Mouse (Mus musculus) erythroblast, embryonic 14.5 days (primary cell): Measurements from ENCODE around the gene Hist1h2af. TPM values are rescaled to one million over a fixed set of nuclear protein-coding genes. Genes with fewer than 3 reads are reported as not detected.
"Not testable (repeated sequence)": the region's sequence is repeated elsewhere in the genome, so short reads cannot be mapped to it uniquely, and the experiment has no call there.

ENCODE experiments used
- H3K27me3 ChIP-seq: 2 replicates; pipeline ENCODE4 v1.6.1; 2012; ENCODE audit warnings: inconsistent platforms; ENCODE audit not compliant: control insufficient read depth
- H3K36me3 ChIP-seq: 2 replicates; pipeline ENCODE4 v1.6.1; 2012; ENCODE audit warnings: mild to moderate bottlenecking, inconsistent platforms; ENCODE audit not compliant: control insufficient read depth
- H3K4me1 ChIP-seq: 2 replicates; pipeline ENCODE4 v1.6.1; 2012; ENCODE audit warnings: inconsistent platforms; ENCODE audit not compliant: control insufficient read depth
- H3K4me3 ChIP-seq: replicated peaks from 2 replicates; pipeline ENCODE3; 2012; ENCODE audit warnings: moderate library complexity, mild to moderate bottlenecking, inconsistent platforms
- H3K9me3 ChIP-seq: 2 replicates; pipeline ENCODE4 v1.6.1; 2012; ENCODE audit warnings: low read length, inconsistent platforms, mixed read lengths; ENCODE audit not compliant: control insufficient read depth
- GATA1 ChIP-seq: IDR thresholded peaks from 2 replicates; pipeline ENCODE4 v1.6.1; 2012; ENCODE audit warnings: low read length, inconsistent platforms, mixed read lengths
- TAL1 ChIP-seq: IDR thresholded peaks from 3 replicates; pipeline ENCODE4 v1.6.1; 2012; ENCODE audit warnings: low read length, inconsistent platforms, mixed read lengths
- polyA plus RNA-seq: library from polyadenylated mRNA; stranded (reverse); fragments of >175 nt; gene quantifications from 2 replicates; pipeline ENCODE4 v1.2.3, GENCODE M21; 2012

Hist1h2af gene
- polyA plus RNA-seq: 52.5 and 62.7 TPM in 2 replicates

DNA sequence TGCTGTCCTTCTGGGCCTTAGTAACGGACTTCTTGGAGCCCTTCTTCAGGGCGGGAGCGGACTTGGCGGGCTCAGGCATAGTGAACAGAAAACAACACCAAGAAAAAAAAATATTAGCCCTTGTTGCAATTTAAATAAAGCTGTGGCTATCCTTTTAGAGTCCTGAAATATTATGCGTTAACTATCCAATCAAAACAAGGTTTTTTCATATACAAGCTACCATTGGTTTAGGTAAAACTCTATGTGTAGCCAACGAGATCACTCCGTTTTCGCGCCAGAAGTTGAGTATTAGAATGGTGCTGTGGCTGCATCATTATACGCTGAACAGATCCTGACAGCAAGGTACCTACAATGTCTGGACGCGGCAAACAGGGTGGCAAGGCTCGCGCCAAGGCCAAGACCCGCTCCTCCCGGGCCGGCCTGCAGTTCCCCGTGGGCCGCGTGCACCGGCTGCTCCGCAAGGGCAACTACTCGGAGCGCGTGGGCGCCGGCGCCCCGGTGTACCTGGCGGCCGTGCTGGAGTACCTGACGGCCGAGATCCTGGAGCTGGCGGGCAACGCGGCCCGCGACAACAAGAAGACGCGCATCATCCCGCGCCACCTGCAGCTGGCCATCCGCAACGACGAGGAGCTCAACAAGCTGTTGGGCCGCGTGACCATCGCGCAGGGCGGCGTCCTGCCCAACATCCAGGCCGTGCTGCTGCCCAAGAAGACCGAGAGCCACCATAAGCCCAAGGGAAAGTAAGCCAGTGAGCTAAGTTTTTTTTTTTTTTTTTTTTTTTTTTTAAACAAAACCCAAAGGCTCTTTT is at the start of gene Hist1h2af:
Gene Hist1h2af, plus strand, starts transcription at position 347 of the 808 bp plus-strand sequence.
- Histone ChIP-seq H3K4me1 (peaks cover 53% of the 10 kb centered on the region), H3K4me3 (peak within 1 kb of the TSS; percentile 82), H3K36me3 (peaks cover 18% of the 10 kb centered on the region)
- not testable (repeated sequence) for H3K27me3 ChIP-seq, H3K9me3 ChIP-seq

DNA sequence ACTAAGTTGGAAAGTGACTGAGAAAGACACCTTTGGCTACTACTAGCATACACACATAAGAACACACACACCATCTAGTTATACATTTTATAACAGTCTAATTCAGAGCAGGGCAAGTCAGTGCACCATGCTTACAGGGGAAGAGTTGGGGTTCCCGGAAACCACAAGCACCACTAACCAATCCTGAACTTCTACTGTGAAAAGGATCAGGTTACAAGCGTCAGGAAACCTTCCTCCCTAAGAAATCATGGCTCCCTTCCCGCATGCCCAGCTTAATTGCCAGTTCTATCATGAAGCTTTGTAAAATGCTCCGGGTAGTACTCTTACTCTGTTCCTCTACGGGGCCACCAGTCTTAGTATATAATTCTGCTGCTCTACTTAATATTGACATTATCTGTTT is 48.4 kb upstream of the Hist1h2af start:
- Histone ChIP-seq H3K4me1 (peaks cover 6% of the 10 kb centered on the region), H3K9me3 (no peaks in the 10 kb centered on the region), H3K27me3 (peaks cover 55% of the 10 kb centered on the region), H3K36me3 (no peaks in the 10 kb centered on the region), H3K4me3 (no peak overlapping the region)
- TF ChIP-seq GATA1 (no peak), TAL1 (no peak)

DNA sequence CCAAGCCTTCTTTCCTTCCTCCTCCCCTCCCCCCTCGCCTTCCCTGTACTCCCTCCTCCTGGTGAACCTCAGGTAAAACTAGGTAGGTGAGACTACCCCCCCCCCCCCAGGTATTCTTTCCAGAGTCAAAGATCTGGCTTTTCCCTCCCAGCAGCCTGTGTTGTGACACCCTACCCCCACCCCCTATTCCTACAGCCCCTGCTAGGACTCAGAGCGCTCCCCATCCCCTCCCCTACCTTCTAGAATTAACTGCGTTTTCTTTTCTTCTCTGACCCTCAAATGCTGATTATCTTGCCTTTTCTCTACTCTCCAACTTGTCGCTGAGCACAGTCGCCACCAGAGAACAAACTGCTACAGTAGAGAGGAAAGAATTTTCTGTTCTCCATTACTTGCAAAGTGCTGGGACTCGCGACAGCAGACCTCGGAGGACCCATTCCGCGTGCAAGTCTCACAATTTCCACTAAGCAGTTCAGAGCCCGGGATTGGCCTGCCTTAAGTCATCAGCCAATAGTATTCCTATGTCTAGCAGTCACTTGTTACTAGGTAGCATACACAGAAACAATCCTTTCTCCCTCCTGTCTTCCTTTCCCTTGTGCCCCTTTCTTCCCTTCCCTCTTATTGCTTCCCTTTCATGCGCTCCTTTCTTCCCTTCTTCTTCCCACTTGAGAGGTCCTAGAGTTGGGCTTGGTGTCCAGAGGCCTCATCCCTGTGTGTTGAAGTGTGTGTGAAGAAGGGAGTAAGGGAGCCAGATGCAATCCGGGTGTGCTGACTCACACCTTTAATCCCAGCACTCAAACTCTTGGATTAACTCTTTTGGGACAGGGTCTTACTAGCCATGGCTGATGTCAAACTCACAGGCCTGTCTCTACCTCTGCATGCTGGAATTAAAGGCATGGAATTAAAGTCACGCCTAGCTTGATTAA is 45.0 kb upstream of the Hist1h2af start, which contains the start of gene Btn2a2:
Gene Btn2a2, minus strand, starts transcription at position 458 of the 923 bp plus-strand sequence.
- H3K27me3 ChIP-seq: peaks cover 32% of the 10 kb centered on the region
- no peaks in the 10 kb centered on the region for H3K9me3 ChIP-seq
- H3K4me1 ChIP-seq: peaks cover 29% of the 10 kb centered on the region
- no peak for TF ChIP-seq GATA1
- TF ChIP-seq TAL1: no peak
- no peaks in the 10 kb centered on the region for H3K36me3 ChIP-seq
- H3K4me3 ChIP-seq: peak within 1 kb of the TSS; percentile 7

DNA sequence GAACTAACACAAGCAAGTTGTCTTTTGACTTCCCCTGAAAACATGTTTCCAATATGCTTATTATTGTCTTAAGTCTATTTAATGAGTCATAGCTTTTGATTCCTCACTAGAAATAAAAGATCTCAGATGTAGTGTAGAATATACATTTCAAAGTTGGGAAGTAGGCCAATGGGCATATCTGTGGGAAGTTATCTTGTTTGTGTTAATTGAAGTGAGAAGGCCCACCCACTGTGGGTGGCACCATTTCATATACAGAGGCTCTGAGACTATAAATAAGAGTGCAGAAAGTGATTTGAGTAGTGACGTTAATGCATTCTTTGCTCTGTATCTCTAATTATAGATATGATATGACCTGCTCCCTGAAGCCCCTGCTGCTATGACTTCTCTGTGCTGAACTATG is 42.8 kb upstream of the Hist1h2af start:
- Histone ChIP-seq H3K27me3 (peaks cover 33% of the 10 kb centered on the region), H3K4me3 (no peak overlapping the region), H3K4me1 (peaks cover 29% of the 10 kb centered on the region), H3K9me3 (no peaks in the 10 kb centered on the region), H3K36me3 (no peaks in the 10 kb centered on the region)
- no peak for TF ChIP-seq GATA1
- TF ChIP-seq TAL1: no peak

DNA sequence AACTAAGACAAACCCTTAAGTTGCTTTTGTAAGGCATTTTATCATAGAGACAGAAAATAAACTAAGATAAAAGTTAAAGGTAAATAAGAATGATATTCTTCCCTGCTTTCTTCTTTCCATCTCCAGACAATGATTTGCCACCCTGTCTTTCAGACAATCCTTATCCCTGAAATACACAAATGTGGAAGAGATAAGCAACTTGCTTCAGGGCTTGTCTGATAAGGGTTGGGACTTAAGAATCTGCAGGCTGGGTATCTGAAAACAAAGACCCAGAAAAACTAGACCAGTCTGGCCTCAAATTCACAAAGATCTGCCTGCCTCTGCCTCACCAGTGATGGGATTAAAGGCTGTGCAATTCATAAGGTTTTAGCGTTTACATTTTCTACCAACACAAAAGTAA is 42.4 kb upstream of the Hist1h2af start:
- Histone ChIP-seq H3K9me3 (no peaks in the 10 kb centered on the region), H3K4me3 (no peak overlapping the region), H3K36me3 (no peaks in the 10 kb centered on the region), H3K4me1 (peaks cover 29% of the 10 kb centered on the region), H3K27me3 (peaks cover 29% of the 10 kb centered on the region)
- TF ChIP-seq GATA1: no peak
- no peak for TF ChIP-seq TAL1

DNA sequence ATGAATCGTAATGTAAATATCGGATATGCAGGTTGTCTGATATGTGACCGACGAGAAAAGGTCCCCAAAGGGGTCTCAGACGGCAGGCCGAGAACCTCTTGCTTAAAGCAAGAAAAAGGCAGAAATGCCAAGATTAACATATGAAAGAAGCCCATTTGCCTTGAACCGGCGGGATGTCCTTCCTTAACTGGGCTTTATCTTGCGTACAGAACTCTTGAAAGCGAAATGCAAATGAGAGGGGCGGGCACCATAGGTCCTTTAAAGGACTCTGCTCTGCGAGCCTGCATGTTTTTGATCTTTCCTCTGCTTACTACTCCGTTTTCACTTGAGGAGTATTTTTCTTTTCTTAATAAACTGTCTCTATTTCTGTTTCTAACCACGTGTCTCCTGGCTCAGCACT is 41.7 kb upstream of the Hist1h2af start:
- TF ChIP-seq GATA1: no peak
- TF ChIP-seq TAL1: no peak
- H3K27me3 ChIP-seq: peaks cover 23% of the 10 kb centered on the region
- peaks cover 29% of the 10 kb centered on the region for H3K4me1 ChIP-seq
- no peaks in the 10 kb centered on the region for H3K36me3 ChIP-seq
- H3K9me3 ChIP-seq: no peaks in the 10 kb centered on the region
- peak overlapping the region; percentile 59 for H3K4me3 ChIP-seq

DNA sequence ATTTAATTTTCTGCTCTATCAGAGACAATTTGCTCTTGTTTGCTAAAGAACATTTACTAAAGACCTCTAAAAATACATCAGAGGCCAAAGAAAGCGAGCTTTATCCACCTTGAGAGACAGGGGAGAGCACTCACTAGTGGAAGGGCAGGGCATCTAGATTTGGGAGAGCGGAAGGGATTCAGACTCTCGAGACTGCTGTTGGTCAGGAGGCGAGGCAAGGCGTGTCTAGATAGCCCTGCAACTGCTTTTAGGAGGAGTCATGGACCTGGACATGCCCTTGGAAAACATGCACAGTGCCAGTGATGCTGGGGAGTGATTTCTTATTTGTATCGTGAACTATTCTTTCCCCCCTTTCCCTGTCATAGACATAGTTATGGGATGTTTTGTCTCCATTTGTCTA is 38.2 kb upstream of the Hist1h2af start:
- H3K9me3 ChIP-seq: no peaks in the 10 kb centered on the region
- peaks cover 3% of the 10 kb centered on the region for H3K27me3 ChIP-seq
- H3K36me3 ChIP-seq: no peaks in the 10 kb centered on the region
- H3K4me3 ChIP-seq: no peak overlapping the region
- no peak for TF ChIP-seq TAL1
- no peak for TF ChIP-seq GATA1
- peaks cover 53% of the 10 kb centered on the region for H3K4me1 ChIP-seq

DNA sequence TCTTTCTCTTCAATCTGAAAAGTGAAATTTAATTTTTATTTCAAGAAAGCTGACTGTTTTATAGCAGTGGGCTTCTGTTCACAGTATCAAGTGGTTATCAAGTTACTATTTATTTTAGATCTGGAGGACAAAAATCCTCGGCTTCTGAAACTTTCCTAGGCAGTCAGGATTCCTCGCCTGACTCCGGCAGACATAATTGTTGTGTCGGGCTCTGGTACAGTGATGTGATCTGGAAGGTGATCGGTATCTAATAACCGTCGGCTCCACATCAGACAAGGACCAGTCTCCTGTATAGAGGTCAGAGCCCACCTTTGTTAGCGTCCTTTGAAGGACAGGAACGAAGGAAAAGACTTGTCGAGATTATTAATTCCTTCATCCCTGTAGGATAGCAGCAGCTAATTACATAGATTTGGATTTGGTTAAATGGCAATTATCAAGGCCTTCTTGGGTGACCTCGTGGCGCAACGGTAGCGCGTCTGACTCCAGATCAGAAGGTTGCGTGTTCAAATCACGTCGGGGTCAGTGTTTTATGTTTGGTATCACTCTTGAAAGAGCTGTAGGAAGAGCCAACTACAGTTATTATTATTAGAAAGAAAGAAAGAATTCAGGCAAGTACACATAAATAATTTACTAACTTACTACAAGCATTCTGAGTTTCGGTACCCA is 35.9 kb upstream of the Hist1h2af start:
- Histone ChIP-seq H3K9me3 (no peaks in the 10 kb centered on the region), H3K27me3 (peaks cover 3% of the 10 kb centered on the region), H3K4me1 (peaks cover 52% of the 10 kb centered on the region), H3K36me3 (no peaks in the 10 kb centered on the region), H3K4me3 (peak overlapping the region; percentile 66)
- TF ChIP-seq GATA1 (no peak), TAL1 (no peak)
